Mouse (Mus musculus): ENCODE results near the gene Shf. TPM values are rescaled to one million over a fixed set of nuclear protein-coding genes. Genes with fewer than 3 reads are reported as not detected.

Shf gene
- polyA plus RNA-seq, 1 experiment, result 12.3 TPM

DNA sequence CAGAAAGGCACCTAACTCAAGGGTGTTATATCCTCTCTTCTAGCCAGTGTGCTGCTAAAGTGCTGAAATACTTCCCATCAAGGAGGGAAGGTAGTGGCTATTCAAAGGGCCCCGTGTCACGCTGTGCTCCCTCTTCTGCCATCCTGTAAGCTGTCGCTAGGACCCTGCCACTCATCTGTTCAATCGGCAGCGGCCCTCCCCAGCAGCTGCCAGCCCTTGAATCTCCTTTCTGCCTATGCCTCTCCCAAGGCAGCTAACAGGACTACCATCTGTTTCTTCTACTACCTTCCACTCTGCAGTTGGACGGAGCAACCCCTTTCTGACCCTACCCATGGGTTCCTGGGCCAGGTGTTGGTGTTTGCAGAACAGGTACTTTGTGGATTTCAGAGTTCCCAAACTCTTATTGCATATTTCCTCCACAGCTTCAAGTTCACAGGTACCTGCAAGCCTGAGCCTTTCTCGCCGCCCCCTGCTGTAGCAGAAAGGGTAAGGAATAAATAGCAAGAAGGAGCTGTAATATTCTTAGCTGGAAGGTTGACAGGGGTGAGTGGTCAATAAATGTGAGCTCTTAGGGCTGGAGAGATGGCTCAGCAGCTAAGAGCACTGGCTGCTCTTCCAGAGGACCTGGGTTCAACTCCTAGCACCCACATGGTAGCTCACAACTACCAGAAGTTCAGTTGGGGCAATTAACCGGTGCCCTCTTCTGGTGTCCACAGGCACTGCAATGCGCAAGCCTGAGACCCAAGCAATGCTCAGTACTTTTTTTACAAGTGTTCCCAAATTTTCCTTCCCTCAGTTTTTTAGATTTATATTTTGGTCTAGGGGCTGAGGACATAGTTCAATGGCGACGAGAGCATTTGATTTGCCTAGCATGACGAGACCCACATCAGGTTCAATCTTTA, 6.1 kb downstream of the Shf start:
- no peak overlapping the region for H3K4me3 ChIP-seq (ENCODE audit: insufficient read depth, low read length)
- peaks cover 4% of the 10 kb centered on the region; the same call in 1 of the 2 replicates for H3K4me1 ChIP-seq (ENCODE audit: control insufficient read depth, insufficient read depth, low read length)
- TF ChIP-seq CTCF (IDR thresholded peaks at IDR 0.05; ENCODE audit: borderline replicate concordance, insufficient read depth, low read length), result no peak
- no peak overlapping the region for H3K27ac ChIP-seq (ENCODE audit: insufficient read depth, low read length)

DNA sequence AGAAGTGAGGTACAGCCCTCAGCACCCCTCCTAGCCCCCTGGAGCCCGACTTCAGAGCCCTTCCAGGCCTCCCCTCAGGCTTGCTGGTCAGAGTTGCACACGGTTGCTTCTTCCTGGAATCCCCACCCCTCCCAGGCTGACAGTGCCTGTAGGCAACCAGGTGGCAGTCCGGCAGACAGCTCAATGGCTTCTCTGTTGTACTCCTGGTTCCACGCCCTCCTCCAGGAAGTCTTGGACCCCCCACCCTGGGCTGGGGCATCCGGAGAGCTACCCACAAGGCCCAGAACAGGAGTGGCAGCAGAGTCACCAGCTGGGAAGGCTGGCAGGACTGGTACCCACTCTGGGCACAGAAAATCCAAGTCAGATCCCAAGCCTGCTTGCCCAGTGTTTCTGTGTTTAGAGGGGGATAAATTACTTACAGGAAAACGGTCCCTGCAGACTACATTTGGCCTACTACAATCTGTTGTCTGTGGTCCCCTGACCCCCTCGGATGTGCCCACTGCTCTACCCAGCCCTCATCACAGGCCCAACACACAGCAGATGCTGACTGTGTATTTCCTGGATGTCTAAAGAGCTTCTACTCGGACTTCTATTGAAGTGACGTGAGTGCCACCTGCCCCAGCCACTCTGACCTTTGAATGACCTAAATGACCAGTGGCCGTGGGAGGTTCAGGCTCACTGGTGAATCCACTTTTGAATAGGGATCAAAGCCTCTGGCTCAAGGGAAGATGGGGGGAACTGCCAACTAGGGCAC, 6.9 kb downstream of the Shf start:
- H3K4me3 ChIP-seq (ENCODE audit: insufficient read depth, low read length), result no peak overlapping the region
- TF ChIP-seq CTCF (IDR thresholded peaks at IDR 0.05; ENCODE audit: borderline replicate concordance, insufficient read depth, low read length), result no peak
- TF ChIP-seq POLR2A (IDR thresholded peaks at IDR 0.05; ENCODE audit: low read depth, low read length), result no peak
- H3K27ac ChIP-seq (ENCODE audit: insufficient read depth, low read length), result no peak overlapping the region
- no peaks in the 10 kb centered on the region for H3K4me1 ChIP-seq (ENCODE audit: control insufficient read depth, insufficient read depth, low read length)

DNA sequence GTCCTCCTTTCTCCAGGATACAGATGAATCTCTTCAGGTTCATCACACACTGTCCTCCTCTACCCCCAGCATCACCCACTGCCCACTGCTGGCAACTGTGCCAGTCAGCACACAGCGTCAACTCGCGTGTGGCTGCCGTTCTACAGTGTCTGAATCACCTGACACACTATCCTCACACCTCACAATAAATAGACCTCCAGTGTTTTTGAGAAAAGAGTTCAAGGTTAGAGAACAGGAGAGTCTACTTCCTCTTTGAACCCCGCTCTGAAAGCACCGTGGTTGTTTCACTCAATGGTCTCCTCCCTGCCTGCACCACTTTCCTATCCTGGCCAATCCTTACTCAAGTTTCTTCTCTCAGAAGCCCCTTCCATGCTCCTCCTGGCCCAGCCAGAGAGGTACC, 7.8 kb downstream of the Shf start:
- Histone ChIP-seq H3K27ac (ENCODE audit: insufficient read depth, low read length) (no peak overlapping the region), H3K4me3 (ENCODE audit: insufficient read depth, low read length) (no peak overlapping the region), H3K4me1 (ENCODE audit: control insufficient read depth, insufficient read depth, low read length) (no peaks in the 10 kb centered on the region)
- TF ChIP-seq POLR2A (IDR thresholded peaks at IDR 0.05; ENCODE audit: low read depth, low read length), result no peak
- no peak for TF ChIP-seq CTCF (IDR thresholded peaks at IDR 0.05; ENCODE audit: borderline replicate concordance, insufficient read depth, low read length)

- H3K4me3 ChIP-seq (ENCODE audit: insufficient read depth, low read length), result no peak overlapping the region
- TF ChIP-seq CTCF (IDR thresholded peaks at IDR 0.05; ENCODE audit: borderline replicate concordance, insufficient read depth, low read length), result no peak
- no peak for TF ChIP-seq POLR2A (IDR thresholded peaks at IDR 0.05; ENCODE audit: low read depth, low read length)
- no peaks in the 10 kb centered on the region for H3K4me1 ChIP-seq (ENCODE audit: control insufficient read depth, insufficient read depth, low read length)
- H3K27ac ChIP-seq (ENCODE audit: insufficient read depth, low read length), result no peak overlapping the region
Measured at GRCm38 (mm10) chr2:122360310-122360709, 8.7 kb downstream of the Shf start.

DNA sequence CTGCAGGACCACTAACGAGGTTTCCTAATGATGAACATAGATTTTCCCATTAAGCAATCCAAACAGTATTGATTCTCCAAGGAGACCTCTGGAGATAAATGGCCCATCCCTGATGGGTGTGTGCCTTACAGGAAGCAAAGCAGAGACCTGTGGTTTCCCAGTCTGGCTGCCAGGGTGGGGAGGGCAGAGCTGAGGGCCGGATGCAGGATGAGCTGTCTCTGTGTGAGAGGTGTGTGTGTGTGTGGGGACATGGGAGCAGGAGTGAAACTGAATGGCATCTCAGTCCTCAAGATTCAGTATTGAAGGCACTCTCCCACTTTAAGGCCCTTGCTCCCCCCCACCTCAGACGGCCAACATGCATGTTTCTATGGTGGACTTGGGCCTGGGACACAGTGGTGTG, 12.8 kb downstream of the Shf start:
- Histone ChIP-seq H3K4me1 (ENCODE audit: control insufficient read depth, insufficient read depth, low read length) (no peaks in the 10 kb centered on the region), H3K4me3 (ENCODE audit: insufficient read depth, low read length) (no peak overlapping the region), H3K27ac (ENCODE audit: insufficient read depth, low read length) (no peak overlapping the region)
- TF ChIP-seq POLR2A (IDR thresholded peaks at IDR 0.05; ENCODE audit: low read depth, low read length) (no peak), CTCF (IDR thresholded peaks at IDR 0.05; ENCODE audit: borderline replicate concordance, insufficient read depth, low read length) (no peak)

DNA sequence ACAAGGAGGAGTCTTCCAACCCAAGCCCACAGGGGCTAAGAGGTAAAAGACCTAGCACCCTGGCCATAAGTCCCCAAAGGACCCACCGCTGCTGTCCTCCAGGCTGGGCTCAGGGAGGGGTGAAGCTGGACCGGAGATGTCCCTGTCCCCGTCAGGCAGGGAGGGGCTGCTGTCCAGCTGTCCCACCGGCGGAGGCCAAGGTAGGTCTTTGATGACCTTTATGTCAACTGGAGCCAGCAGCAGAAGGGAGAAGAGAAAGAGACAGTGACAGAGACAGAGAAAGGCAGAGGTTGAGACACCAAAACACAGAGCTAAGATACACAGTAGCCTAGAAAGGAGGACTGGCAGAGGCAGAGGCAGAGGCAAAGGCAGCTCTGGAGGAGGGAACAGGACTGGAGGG, 13.6 kb downstream of the Shf start:
- Histone ChIP-seq H3K4me1 (ENCODE audit: control insufficient read depth, insufficient read depth, low read length) (no peaks in the 10 kb centered on the region), H3K4me3 (ENCODE audit: insufficient read depth, low read length) (no peak overlapping the region), H3K27ac (ENCODE audit: insufficient read depth, low read length) (no peak overlapping the region)
- no peak for TF ChIP-seq CTCF (IDR thresholded peaks at IDR 0.05; ENCODE audit: borderline replicate concordance, insufficient read depth, low read length)
- TF ChIP-seq POLR2A (IDR thresholded peaks at IDR 0.05; ENCODE audit: low read depth, low read length), result no peak

GRCm38 (mm10) chr2:122354191-122354929, 14.6 kb downstream of the Shf start:
- H3K27ac ChIP-seq (ENCODE audit: insufficient read depth, low read length), result no peak overlapping the region
- no peak overlapping the region for H3K4me3 ChIP-seq (ENCODE audit: insufficient read depth, low read length)
- TF ChIP-seq POLR2A (IDR thresholded peaks at IDR 0.05; ENCODE audit: low read depth, low read length) (no peak), CTCF (IDR thresholded peaks at IDR 0.05; ENCODE audit: borderline replicate concordance, insufficient read depth, low read length) (no peak)

DNA sequence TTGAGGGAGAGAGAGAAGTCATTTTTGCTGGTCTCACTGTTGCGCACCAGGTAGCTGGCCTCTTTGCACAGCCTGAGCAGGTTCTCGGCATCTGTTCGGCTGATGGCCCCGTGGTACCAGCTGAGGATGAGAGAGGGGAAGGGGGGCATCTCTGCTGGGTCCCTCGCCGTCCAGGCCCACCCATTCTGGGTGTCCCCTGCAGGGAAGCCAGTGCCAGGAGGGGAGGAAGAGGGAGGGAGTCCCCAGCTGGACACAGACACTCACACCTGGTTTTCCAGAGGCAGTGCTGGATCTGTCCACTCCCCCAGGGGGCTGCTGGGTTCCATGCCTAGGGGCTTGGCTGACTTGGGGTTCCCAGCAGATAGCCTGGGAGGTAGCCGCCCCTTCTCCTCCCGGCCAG, 15.2 kb downstream of the Shf start:
- H3K27ac ChIP-seq (ENCODE audit: insufficient read depth, low read length), result no peak overlapping the region
- H3K4me1 ChIP-seq (ENCODE audit: control insufficient read depth, insufficient read depth, low read length), result peaks cover 3% of the 10 kb centered on the region; the same call in 1 of the 2 replicates
- TF ChIP-seq POLR2A (IDR thresholded peaks at IDR 0.05; ENCODE audit: low read depth, low read length) (no peak), CTCF (IDR thresholded peaks at IDR 0.05; ENCODE audit: borderline replicate concordance, insufficient read depth, low read length) (no peak)
- no peak overlapping the region for H3K4me3 ChIP-seq (ENCODE audit: insufficient read depth, low read length)

More at GRCm38 (mm10) chr2:122354191-122354929, 14.6 kb downstream of the Shf start:
- H3K4me1 ChIP-seq (ENCODE audit: control insufficient read depth, insufficient read depth, low read length), result no peaks in the 10 kb centered on the region

DNA sequence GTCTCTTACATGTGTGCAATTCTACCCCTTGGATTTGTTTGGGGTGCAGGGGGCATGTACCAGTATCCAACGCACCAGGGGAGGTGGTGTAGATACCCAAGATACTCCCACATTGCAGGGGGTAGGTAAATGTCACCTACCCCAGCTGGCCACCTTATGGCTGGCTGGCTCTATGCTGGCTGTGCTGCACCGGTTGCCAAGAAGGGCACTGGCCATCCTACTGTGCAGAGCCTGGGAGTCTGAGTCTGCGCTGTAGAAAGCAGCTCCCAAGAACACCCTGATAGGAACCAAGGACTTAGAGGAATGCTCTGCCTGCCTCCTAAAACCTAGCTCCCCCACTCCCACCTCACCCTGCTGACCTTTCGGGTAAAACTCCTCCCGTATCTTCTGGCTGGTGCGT, 16.0 kb downstream of the Shf start:
- peaks cover 3% of the 10 kb centered on the region; the same call in 1 of the 2 replicates for H3K4me1 ChIP-seq (ENCODE audit: control insufficient read depth, insufficient read depth, low read length)
- no peak for TF ChIP-seq POLR2A (IDR thresholded peaks at IDR 0.05; ENCODE audit: low read depth, low read length)
- TF ChIP-seq CTCF (IDR thresholded peaks at IDR 0.05; ENCODE audit: borderline replicate concordance, insufficient read depth, low read length), result no peak

More for the DNA sequence above, 16.0 kb downstream of the Shf start:
- Histone ChIP-seq H3K4me3 (ENCODE audit: insufficient read depth, low read length) (no peak overlapping the region), H3K27ac (ENCODE audit: insufficient read depth, low read length) (no peak overlapping the region)

All from embryonic fibroblast, embryonic 13.5 days (primary cell).